Mouse (Mus musculus) layer of hippocampus, adult 9-11 months (tissue): ENCODE measurements around the gene Morf4l1.

Experiments used
- DNase-seq: peaks from one replicate; pipeline ENCODE4 v3.0.0; 2022

The Morf4l1 gene

GRCm38 (mm10) chr9:90114567-90115307, at the start of gene Morf4l1:
Morf4l1 (minus strand) TSS chr9:90114774.
- DNase-seq = peak; percentile 99

GRCm38 (mm10) chr9:90163749-90164095, 49.1 kb upstream of the Morf4l1 start:
- DNase-seq = no peak

GRCm38 (mm10) chr9:90162926-90163748, 48.6 kb upstream of the Morf4l1 start, which contains the start of gene Adamts7:
Adamts7 (plus strand) TSS chr9:90163069.
- DNase-seq = no peak

GRCm38 (mm10) chr9:90162243-90162925, 47.8 kb upstream of the Morf4l1 start:
- no peak for DNase-seq

GRCm38 (mm10) chr9:90146869-90147268, 32.3 kb upstream of the Morf4l1 start:
- no peak for DNase-seq

GRCm38 (mm10) chr9:90145788-90146187, 31.2 kb upstream of the Morf4l1 start:
- no peak for DNase-seq

GRCm38 (mm10) chr9:90136678-90136965, 22.0 kb upstream of the Morf4l1 start:
- DNase-seq = no peak

GRCm38 (mm10) chr9:90135963-90136677, 21.5 kb upstream of the Morf4l1 start:
- no peak for DNase-seq

GRCm38 (mm10) chr9:90135466-90135865, 20.9 kb upstream of the Morf4l1 start:
- no peak for DNase-seq

GRCm38 (mm10) chr9:90133562-90134355, 19.2 kb upstream of the Morf4l1 start:
- no peak for DNase-seq

GRCm38 (mm10) chr9:90128636-90129201, 14.1 kb upstream of the Morf4l1 start:
- DNase-seq = no peak

- no peak for DNase-seq
These were observed 12.6 kb upstream of the Morf4l1 start for GRCm38 (mm10) chr9:90127146-90127545.

- peak; percentile 82 for DNase-seq
These were observed 11.9 kb upstream of the Morf4l1 start for GRCm38 (mm10) chr9:90126260-90127010.

GRCm38 (mm10) chr9:90125416-90126099, 11.0 kb upstream of the Morf4l1 start:
- no peak for DNase-seq

- no peak for DNase-seq
These were observed 10.3 kb upstream of the Morf4l1 start for GRCm38 (mm10) chr9:90124873-90125245.

- no peak for DNase-seq
These were observed 9.7 kb upstream of the Morf4l1 start for GRCm38 (mm10) chr9:90124156-90124872.

GRCm38 (mm10) chr9:90122246-90122740, 7.7 kb upstream of the Morf4l1 start:
- DNase-seq = no peak

GRCm38 (mm10) chr9:90117234-90117633, 2.7 kb upstream of the Morf4l1 start:
- no peak for DNase-seq

GRCm38 (mm10) chr9:90115308-90115700, 730 bp upstream of the Morf4l1 start:
- no peak for DNase-seq
